Mouse (Mus musculus) frontal cortex, postnatal 36 days (tissue): ENCODE measurements at regions not wholly inside any gene's neighbourhood (a gene's known extent, or its start where the extent isn't known, plus 50 kb on each side); places are given as distances from the start of the nearest gene placed in this dataset.
A peak's percentile ranks its signal among the peaks of the same experiment; 100 is the strongest.
"Not testable (repeated sequence)": the region's sequence is repeated elsewhere in the genome, so short reads cannot be mapped to it uniquely, and the experiment has no call there.

ENCODE experiments used
- DNase-seq, 2 experiments: peaks; one replicate each; pipeline ENCODE4 v3.0.0; 2022; ENCODE audit warnings: low spot score in 2 of 2

GRCm38 (mm10) chr1:152241026-152241425 is 145.5 kb downstream of the Tsen15 start:
- peak in 1 of 2 experiments; percentile 33 for DNase-seq

DNA sequence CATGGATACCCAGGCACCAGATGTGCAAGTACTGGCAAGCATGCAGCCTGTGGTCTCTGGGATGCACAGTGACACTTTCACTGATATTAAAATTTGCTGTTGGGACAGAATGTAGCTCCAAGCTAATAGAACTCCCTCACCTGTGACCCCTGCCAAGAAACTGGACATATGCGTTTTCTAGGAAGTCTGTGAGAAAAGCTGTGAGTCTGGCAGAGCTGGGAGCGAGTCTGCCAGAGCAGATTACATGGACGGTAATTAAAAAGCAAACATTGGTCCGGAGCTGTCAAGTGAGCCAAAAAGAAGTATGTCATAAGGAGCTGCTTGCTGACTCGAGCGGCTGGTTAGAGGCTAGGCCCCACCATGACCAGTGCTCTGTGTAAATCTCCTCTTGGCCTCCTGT is 147.1 kb downstream of the Tsen15 start:
- no peak for DNase-seq

DNA sequence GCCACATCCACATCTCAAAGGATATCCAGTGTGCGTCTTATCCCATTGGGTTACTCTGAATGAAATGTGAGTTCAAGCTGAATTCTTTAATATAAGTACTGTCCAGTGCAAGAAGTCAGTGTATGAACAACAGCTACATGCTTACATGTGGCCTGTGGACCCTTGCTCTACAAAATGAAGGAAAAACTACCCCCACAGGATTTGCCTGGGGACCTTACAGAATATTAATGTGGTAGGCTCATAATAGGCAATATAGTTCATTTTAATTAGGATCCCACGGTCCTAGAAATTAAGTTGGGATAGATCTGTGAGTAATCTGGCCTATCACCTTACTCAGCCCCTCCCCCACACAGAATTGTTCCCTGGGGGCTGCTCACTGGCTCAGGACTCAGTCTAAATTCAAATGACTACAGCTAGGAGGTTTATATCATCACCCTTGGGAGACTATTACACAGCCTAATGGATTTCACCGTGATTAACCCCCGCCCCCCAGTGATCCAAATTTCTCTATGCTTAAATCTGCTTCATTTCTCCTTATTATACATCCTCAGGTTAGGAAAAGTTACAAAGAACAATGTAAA is 145.4 kb upstream of the 1700025G04Rik start:
- DNase-seq = no peak

DNA sequence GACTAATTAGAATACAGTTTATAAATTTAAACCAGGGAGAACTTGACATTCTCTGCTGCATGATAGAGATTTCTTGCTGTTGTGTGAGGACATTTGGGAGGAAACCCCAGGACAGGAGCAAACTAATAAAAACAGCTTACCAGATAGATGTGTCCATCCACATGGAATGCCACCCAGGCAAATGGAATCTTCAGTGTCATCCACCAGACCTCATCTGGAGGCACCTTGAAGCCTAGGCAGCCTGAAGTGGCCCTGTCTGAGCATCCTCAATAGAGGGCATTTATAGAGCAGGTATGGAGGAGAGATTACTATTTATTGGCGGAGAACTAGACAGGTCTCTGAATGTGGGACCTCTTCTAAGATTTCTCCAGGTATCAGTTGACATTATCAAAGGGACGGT is 144.8 kb upstream of the 1700025G04Rik start:
- DNase-seq = no peak

GRCm38 (mm10) chr1:152231717-152232202 is 141.8 kb upstream of the 1700025G04Rik start:
- peak; percentile 48 to 55 for DNase-seq

GRCm38 (mm10) chr1:152229709-152230108 is 139.8 kb upstream of the 1700025G04Rik start:
- DNase-seq = no peak

DNA sequence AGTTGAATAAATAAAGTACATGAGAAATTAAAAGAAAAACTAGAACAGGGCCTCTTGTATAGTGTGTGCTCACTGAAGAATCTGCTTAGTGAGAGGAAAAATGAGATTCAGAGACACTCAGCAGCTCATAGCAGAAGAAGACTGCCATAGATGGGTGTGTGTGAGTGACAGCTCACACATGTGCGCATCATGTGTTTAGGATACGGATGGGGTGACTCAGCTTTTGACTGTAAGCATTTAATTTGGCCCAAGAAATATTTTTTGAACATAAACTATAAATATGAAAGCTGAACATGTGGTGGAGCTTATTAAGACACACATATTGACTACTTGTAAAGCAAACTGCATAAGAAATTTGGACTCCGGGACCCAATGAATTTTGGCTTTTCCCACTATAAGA is 136.1 kb upstream of the 1700025G04Rik start:
- no peak for DNase-seq

DNA sequence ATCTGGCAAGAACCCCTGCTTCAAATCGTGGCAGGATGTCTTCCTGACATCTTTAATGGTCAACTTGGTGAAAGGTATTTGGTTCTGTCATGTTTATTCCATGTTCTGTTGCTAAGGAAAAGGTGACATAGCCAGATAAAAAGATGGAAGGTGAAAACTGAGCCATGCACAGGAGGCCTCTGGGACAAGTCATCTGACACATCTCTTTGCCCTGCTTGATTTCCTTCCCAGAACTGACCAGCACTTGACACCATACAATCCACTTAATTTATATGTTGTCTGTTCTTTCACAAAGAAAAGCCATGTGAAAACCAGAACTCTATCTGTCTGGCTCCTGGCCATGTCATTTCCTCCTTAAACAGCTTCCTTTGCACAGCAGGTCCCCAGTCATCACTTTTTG is 133.7 kb upstream of the 1700025G04Rik start:
- no peak for DNase-seq

GRCm38 (mm10) chr1:152220804-152221565 is 131.1 kb upstream of the 1700025G04Rik start:
- peak in 1 of 2 experiments; percentile 32 for DNase-seq

DNA sequence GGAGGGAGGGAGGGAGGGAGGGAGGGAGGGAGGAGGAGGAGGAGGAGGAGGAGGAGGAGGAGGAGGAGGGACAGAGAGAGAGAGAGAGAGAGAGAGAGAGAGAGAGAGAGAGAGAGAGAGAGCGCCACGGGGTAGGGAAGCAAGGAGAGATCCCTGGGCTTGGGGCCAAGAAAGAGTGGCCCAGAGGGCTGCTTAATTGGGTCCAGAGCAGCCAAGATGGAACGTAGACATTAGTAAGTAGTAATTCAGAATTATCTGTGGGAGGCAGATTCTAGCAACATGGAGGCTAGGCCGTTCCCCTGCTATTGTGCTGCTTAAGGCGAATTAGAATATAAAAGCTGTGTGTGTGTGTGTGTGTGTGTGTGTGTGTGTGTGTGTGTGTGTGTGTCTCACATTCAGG is 129.8 kb upstream of the 1700025G04Rik start:
- not testable (repeated sequence) for DNase-seq

GRCm38 (mm10) chr1:152217404-152217803 is 127.5 kb upstream of the 1700025G04Rik start:
- DNase-seq = no peak

GRCm38 (mm10) chr1:152214376-152214775 is 124.5 kb upstream of the 1700025G04Rik start:
- no peak for DNase-seq

DNA sequence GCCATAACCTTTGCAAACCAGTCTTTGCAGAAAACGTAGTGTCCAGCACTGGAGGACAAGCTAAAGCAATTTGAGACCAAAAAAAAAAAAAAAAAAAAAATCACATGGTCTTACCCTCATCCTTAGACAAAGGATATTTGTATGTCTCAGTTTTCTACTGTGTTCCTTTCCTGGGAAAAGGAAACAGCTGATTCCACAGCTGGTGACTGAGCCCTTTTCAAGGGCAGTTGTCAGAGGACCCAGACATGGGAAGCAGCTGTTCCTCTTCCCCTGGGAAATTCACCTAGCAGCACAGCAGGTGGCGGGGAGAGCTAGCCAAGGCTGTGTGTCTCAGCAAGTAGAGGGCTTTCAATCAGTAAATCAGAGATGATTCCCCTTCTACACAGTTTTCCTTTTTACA is 113.3 kb upstream of the 1700025G04Rik start:
- no peak for DNase-seq

DNA sequence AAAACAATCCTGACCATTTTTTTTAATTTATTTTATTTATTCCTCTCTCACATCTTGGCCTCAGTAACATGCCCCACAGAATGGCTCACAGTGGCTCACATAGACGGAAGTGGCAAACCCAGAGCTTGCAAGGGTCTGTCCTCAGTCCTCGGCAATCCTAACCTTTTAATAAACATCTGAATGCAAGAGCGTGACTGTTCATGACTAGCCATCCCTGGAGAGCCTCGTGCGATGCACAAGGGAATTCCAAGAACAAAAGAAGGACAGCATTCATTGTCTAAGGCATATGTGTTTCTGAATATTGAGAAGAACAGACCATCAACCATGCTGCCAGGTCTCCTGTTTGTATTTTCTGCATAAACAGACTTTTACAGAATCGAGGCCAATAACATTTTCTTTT is 98.8 kb upstream of the 1700025G04Rik start:
- DNase-seq = no peak

- no peak for DNase-seq
Measured at GRCm38 (mm10) chr1:152184956-152185355, 95.0 kb upstream of the 1700025G04Rik start.

DNA sequence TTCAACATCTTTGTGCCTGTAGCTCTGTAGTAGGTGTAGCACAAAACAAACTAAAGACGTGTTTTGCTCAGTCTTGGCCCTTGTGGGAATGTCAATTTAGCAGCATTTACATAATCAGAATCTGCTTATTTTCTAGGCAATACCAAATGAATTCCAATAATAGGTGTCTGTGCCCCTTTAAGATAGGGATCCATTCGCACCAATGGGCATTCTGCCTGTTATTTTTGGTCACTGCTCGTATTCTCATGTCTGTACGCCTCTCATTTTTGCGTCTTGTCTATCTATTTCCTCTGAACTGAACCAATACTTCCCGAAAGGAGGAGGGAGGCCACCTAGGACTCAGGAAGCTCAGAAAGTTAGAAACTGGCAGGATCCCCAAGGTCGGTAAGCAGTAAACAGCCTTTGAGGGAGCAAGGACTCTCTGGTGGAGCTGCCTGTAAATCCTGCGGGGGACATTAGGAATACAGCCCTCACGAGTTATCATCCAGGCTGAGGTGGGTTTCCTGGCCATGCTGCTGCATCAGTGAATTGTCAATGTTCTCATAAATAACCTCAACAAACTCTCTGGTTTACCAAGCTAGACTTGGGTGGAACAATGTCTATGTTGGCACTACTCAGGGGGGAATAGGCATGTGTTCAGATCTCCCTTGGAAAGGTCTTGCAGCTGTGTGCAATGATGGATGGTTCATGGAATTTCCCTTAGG is 86.5 kb upstream of the 1700025G04Rik start:
- no peak for DNase-seq

DNA sequence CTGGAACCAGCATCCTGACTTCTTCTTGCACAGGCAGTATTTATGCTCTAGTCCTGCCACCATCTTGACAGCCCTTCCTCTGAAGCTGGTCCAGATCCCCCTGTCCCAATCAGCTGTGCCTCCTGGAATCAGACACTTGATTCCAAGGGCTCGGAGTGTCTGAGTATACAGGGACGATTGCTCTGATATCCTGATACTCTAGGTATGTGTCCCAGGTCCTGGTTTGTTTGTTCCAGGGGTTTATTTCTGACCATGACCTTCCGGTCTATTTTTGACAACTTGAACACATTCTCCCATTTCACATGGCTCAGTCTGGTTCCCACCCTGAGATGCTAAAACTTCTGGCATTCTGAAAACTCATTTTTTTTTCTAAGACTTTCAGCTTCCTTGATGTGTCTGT is 85.8 kb upstream of the 1700025G04Rik start:
- DNase-seq = no peak

DNA sequence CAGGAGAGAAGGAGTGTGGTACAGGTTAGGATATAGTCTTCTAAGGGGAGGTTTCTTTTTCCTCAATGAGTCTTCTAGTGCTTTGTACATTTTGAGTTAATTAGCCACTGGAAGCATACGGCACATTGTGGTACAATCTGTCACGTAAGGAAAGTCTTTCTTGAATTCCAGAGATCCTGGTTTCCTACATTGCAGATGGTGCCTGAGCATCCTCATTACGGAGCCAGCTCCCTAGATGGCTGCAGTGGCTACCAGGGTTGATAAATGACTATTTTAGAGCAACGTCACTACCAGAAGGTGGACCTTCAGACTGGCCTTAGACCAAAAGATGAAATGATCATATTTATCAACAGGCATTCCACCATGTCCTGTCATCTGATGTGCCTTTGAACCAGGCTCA is 84.5 kb upstream of the 1700025G04Rik start:
- DNase-seq = no peak

- DNase-seq = no peak
Measured at GRCm38 (mm10) chr1:152171034-152171790, 81.3 kb upstream of the 1700025G04Rik start.

GRCm38 (mm10) chr1:152170583-152170982 is 80.7 kb upstream of the 1700025G04Rik start:
- DNase-seq = no peak

DNA sequence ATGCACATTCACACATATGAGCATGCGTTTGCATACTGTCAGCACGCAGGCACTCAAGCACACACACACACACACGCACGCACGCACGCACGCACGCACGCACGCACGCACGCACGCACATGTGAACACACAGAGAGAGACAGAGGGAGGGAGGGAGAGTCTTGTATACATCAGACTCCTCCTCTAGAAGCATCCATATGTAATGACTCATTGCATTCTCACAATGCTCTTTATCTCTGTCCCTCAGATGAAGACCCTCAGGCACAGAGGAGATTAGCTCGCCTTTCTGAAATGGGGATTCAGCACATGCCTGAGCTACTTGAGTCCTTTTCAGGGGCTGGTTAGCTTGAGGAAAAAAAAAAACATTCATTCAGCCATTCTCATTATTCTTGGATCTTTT is 79.6 kb upstream of the 1700025G04Rik start:
- no peak for DNase-seq

GRCm38 (mm10) chr1:152168284-152168683 is 78.4 kb upstream of the 1700025G04Rik start:
- DNase-seq = peak; percentile 10
